Mouse (Mus musculus) forebrain, embryonic 14.5 days (tissue): Measurements from ENCODE around the gene Ift46. TPM values are rescaled to one million over a fixed set of nuclear protein-coding genes. Genes with fewer than 3 reads are reported as not detected.

Experiments used
- ATAC-seq: fragments of 200-750 bp; cut with Nextera tagmentation; 2 replicates; pipeline ENCODE4 v1.8.0; 2017; ENCODE audit warnings: mild to moderate bottlenecking, moderate library complexity
- DNase-seq: peaks from one replicate; pipeline ENCODE4 v3.0.0-alpha.2; 2015; ENCODE audit warnings: low spot score
- H3K27ac ChIP-seq: fragments of 300-500 bp; sonication (generic); 2 replicates; pipeline ENCODE4 v1.5.1; 2014; ENCODE audit warnings: low read depth, mild to moderate bottlenecking, control low read depth, low read length, moderate library complexity
- H3K27me3 ChIP-seq: fragments of 300-500 bp; sonication (generic); replicated peaks from 2 replicates; pipeline ENCODE4 v1.6.1; 2014; ENCODE audit warnings: low read length, control low read depth, mixed read lengths; ENCODE audit not compliant: control insufficient read depth, insufficient read depth
- H3K36me3 ChIP-seq: fragments of 300-500 bp; sonication (generic); 2 replicates; pipeline ENCODE4 v1.6.1; 2014; ENCODE audit warnings: low read length, control low read depth; ENCODE audit not compliant: control insufficient read depth, insufficient read depth
- H3K4me1 ChIP-seq: fragments of 300-500 bp; sonication (generic); 2 replicates; pipeline ENCODE4 v1.6.1; 2014; ENCODE audit warnings: antibody characterized with exemption, low read length, control low read depth; ENCODE audit not compliant: control insufficient read depth, insufficient read depth
- H3K4me2 ChIP-seq: fragments of 300-500 bp; sonication (generic); 2 replicates; pipeline ENCODE4 v1.6.1; 2014; ENCODE audit warnings: mild to moderate bottlenecking, control low read depth, low read length
- H3K4me3 ChIP-seq: fragments of 300-500 bp; sonication (generic); 2 replicates; pipeline ENCODE4 v1.5.1; 2014; ENCODE audit warnings: low read depth, low read length, control low read depth
- H3K9ac ChIP-seq: fragments of 300-500 bp; sonication (generic); 2 replicates; pipeline ENCODE4 v1.6.1; 2014; ENCODE audit warnings: mild to moderate bottlenecking, low read length, control low read depth, moderate library complexity
- H3K9me3 ChIP-seq: fragments of 300-500 bp; sonication (generic); replicated peaks from 2 replicates; pipeline ENCODE4 v1.6.1; 2016; ENCODE audit warnings: low read length, control low read depth, mixed read lengths; ENCODE audit not compliant: control insufficient read depth
- WGBS: fragments of 180-500 bp; shearing (Covaris S2); extraction: QIAGEN DNeasy Blood & Tissue Kit; methylation state at CpG from one replicate; pipeline ENCODE4 v1.1.7; 2014; 5-methylcytosine and 5-hydroxymethylcytosine counted together
- polyA plus RNA-seq: library from polyadenylated mRNA; unstranded; fragments of >200 nt; fragmentation: Nextera tagmentation; extraction: Ambion mirVana; gene quantifications from 2 replicates; pipeline ENCODE4 v1.2.1, GENCODE M21; 2014

The Ift46 gene
- polyA plus RNA-seq, 1 experiment from 2014 or later, result 178 TPM

- H3K27ac ChIP-seq, result peak within 1 kb of the TSS; percentile 65
- peaks cover 8% of the 10 kb centered on the region for H3K4me1 ChIP-seq
- no peaks in the 10 kb centered on the region for H3K9me3 ChIP-seq
- no peaks in the 10 kb centered on the region for H3K36me3 ChIP-seq
- peak; percentile 97 for ATAC-seq
- H3K9ac ChIP-seq, result peak within 1 kb of the TSS; percentile 69
- H3K4me3 ChIP-seq, result peak within 1 kb of the TSS; percentile 55
- WGBS, result under 1% methylated on average over 74 of the region's 75 CpGs
- peak; percentile 85 for DNase-seq
- H3K4me2 ChIP-seq, result peak within 1 kb of the TSS; percentile 97
- 0 out of 2 replicates have a peak, but pooled peaks cover 3% of the 10 kb centered on the region for H3K27me3 ChIP-seq
Observed at GRCm38 (mm10) chr9:44799102-44799957, 31.6 kb downstream of the Ift46 start, which contains the start of gene Tmem25. Tmem25 (minus strand) TSS chr9:44799307.

DNA sequence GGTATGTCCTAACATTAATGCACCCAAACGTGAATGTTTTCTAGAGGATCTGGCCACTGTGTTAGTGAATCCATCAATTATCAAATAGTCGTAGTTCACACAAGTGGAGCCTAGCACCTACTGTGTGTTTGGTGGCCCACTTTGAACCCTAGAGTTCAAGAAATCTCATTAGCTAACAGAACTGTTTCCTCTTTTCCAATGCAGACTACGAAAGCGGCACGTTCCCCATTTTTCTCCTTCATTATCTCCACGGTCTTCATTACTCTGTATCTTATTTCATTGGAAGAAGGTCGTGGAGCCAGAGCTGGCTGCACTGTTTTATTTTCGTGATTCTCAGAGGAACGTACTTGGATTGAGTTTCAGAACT is 32.2 kb downstream of the Ift46 start:
- ATAC-seq, result no peak
- peak overlapping the region; percentile 55 for H3K4me3 ChIP-seq
- peaks cover 8% of the 10 kb centered on the region for H3K4me1 ChIP-seq
- H3K36me3 ChIP-seq, result peaks cover 5% of the 10 kb centered on the region
- H3K27ac ChIP-seq, result no peak overlapping the region
- WGBS, result 34% methylated on average over 9 of the region's 9 CpGs
- 0 out of 2 replicates have a peak, but pooled peaks cover 3% of the 10 kb centered on the region for H3K27me3 ChIP-seq
- no peaks in the 10 kb centered on the region for H3K9me3 ChIP-seq
- H3K9ac ChIP-seq, result peak overlapping the region; percentile 69; the same call in 1 of the 2 replicates
- H3K4me2 ChIP-seq, result peak overlapping the region; percentile 97
- no peak for DNase-seq

GRCm38 (mm10) chr9:44801669-44802068 is 34.0 kb downstream of the Ift46 start:
- Histone ChIP-seq H3K4me3 (no peak overlapping the region), H3K4me2 (no peak overlapping the region), H3K27me3 (0 out of 2 replicates have a peak, but pooled peaks cover 3% of the 10 kb centered on the region), H3K9ac (no peak overlapping the region), H3K9me3 (no peaks in the 10 kb centered on the region), H3K27ac (no peak overlapping the region), H3K4me1 (peaks cover 8% of the 10 kb centered on the region), H3K36me3 (peaks cover 22% of the 10 kb centered on the region)
- no peak for ATAC-seq
- WGBS, result 82% methylated on average over 6 of the region's 6 CpGs
- DNase-seq, result no peak

DNA sequence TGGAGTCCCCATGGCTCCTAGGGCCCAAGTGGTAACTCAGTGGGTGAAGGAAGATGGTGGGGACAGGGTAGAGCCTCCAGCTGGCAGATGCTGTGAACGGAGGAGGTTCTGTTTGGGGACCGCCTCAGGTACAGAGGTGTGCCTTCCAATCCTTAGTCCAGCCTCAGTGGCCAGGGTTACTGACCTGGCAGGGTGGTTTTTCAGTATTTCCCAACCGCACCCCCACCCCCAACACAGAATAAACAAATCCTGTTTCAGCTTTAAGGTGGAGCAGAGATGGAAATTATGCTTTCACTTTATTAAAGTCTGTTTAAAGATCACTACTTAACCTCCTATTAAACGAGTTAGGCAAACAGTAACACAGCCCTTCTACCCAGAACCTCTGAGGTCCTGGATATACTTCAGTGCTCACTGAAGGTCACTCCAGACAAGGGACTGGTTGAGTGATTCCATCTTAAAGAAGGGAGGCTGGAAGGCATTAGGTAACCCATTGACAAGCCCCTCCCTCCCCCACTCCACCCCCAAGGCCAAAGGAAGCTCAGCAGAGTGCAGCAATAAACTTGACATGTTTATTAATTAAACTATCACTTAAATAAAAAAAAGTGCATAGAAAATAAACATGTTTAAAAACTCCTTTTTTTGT is 35.2 kb downstream of the Ift46 start, which contains the start of gene Ttc36:
Gene Ttc36, minus strand, starts transcription at position 265 of the 643 bp plus-strand sequence.
- 76% methylated on average over 4 of the region's 4 CpGs for WGBS
- H3K9me3 ChIP-seq, result no peaks in the 10 kb centered on the region
- no peak within 1 kb of the TSS for H3K9ac ChIP-seq
- H3K27me3 ChIP-seq, result 0 out of 2 replicates have a peak, but pooled peaks cover 1% of the 10 kb centered on the region
- ATAC-seq, result no peak
- H3K4me2 ChIP-seq, result no peak within 1 kb of the TSS
- no peak for DNase-seq
- peaks cover 8% of the 10 kb centered on the region for H3K4me1 ChIP-seq
- H3K27ac ChIP-seq, result no peak within 1 kb of the TSS
- no peak within 1 kb of the TSS for H3K4me3 ChIP-seq
- H3K36me3 ChIP-seq, result peaks cover 35% of the 10 kb centered on the region

- 88% methylated on average over 10 of the region's 10 CpGs for WGBS
- H3K27ac ChIP-seq, result no peak overlapping the region
- no peak for DNase-seq
- H3K9me3 ChIP-seq, result no peaks in the 10 kb centered on the region
- H3K4me1 ChIP-seq, result peaks cover 2% of the 10 kb centered on the region; the same call in 1 of the 2 replicates
- no peaks in the 10 kb centered on the region for H3K27me3 ChIP-seq
- no peak for ATAC-seq
- H3K4me2 ChIP-seq, result no peak overlapping the region
- peaks cover 52% of the 10 kb centered on the region for H3K36me3 ChIP-seq
- H3K4me3 ChIP-seq, result no peak overlapping the region
- no peak overlapping the region for H3K9ac ChIP-seq
Observed at GRCm38 (mm10) chr9:44804678-44805077, 37.0 kb downstream of the Ift46 start.

DNA sequence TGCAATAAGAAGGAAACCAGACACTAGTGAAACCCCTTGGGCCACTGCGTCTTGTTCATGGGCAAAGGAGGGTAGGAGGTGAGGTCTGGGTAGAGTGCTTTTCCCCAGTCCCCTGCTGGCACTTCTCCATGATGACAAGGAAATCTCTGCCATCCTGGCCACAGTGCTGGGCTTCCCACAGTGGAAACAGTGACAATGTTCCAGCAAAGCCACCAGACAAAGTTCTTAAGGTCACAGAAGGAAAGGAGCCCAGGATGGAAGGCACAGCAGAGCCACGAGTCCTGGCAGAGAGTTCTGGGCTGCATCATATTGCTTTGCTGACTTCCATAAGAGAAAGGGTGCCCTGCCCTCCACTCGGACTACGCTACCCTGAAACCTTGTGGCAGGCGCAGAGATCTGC is 37.8 kb downstream of the Ift46 start:
- peaks cover 61% of the 10 kb centered on the region for H3K36me3 ChIP-seq
- WGBS, result 96% methylated on average over 5 of the region's 5 CpGs

DNA sequence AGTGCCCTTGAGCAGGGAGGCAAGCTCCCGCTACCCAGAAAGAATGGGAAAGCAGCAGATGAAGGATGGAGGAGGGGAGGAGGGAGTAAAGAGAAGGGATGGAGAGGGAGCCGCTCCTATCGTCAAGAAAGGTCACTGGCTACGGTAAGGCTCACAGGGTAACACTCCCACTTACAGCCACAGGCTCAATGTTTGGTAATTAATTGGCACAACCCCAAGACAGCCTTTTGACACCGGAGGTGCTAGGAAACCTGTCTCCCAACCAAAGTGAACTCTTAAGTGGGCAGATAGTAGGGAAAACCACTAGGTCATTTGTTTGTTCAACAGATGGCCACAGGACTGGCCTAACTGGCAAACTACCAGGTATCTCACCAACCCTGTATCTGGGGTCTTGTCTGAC is 39.4 kb downstream of the Ift46 start:
- Histone ChIP-seq H3K36me3 (peaks cover 77% of the 10 kb centered on the region), H3K4me1 (no peaks in the 10 kb centered on the region), H3K4me2 (no peak overlapping the region), H3K27ac (no peak overlapping the region), H3K9ac (no peak overlapping the region), H3K4me3 (no peak overlapping the region), H3K9me3 (no peaks in the 10 kb centered on the region), H3K27me3 (no peaks in the 10 kb centered on the region)
- no peak for DNase-seq
- no peak for ATAC-seq
- WGBS, result 83% methylated on average over 5 of the region's 5 CpGs

More for the DNA sequence above, 37.8 kb downstream of the Ift46 start:
- H3K9ac ChIP-seq, result no peak overlapping the region
- H3K4me3 ChIP-seq, result no peak overlapping the region
- ATAC-seq (no peak), DNase-seq (no peak)
- H3K4me1 ChIP-seq, result no peaks in the 10 kb centered on the region
- H3K27me3 ChIP-seq, result no peaks in the 10 kb centered on the region
- no peaks in the 10 kb centered on the region for H3K9me3 ChIP-seq
- no peak overlapping the region for H3K4me2 ChIP-seq
- H3K27ac ChIP-seq, result no peak overlapping the region

- no peak overlapping the region for H3K4me2 ChIP-seq
- no peak overlapping the region for H3K27ac ChIP-seq
- 95% methylated on average over 10 of the region's 10 CpGs for WGBS
- DNase-seq, result no peak
- ATAC-seq, result no peak
- peaks cover 83% of the 10 kb centered on the region for H3K36me3 ChIP-seq
- no peak overlapping the region for H3K4me3 ChIP-seq
- H3K4me1 ChIP-seq, result no peaks in the 10 kb centered on the region
- no peaks in the 10 kb centered on the region for H3K27me3 ChIP-seq
- H3K9me3 ChIP-seq, result no peaks in the 10 kb centered on the region
- H3K9ac ChIP-seq, result no peak overlapping the region
Observed at GRCm38 (mm10) chr9:44807778-44808177, 40.1 kb downstream of the Ift46 start.
